Mouse (Mus musculus) lung, postnatal 25 days (tissue): ENCODE measurements around the gene Rhbdl2.

Experiments
- DNase-seq: peaks from one replicate; pipeline ENCODE4 v3.0.0; 2022; ENCODE audit warnings: low spot score

Gene Rhbdl2

DNA sequence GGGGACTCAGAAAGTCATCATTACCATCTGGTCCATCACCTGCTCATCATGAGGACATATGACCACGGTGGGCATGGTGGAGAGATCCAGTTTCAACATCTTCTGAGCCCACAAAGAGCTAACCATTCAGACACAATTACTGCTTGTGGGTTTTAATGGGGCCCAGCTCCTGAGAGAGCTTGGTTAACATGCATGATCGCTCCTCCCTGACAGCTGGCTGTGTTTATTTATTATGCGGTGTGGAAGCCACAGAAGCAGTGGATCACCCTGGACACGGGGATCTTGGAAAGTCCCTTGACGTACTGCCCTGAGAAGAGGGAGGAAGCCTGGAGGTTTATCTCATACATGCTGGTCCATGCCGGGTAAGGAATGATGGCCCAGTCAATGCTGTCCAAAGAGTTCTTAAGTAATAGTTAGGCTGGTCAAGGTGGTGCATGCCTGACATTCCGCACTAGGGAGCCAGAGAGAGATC, 26.4 kb downstream of the Rhbdl2 start:
- no peak for DNase-seq

DNA sequence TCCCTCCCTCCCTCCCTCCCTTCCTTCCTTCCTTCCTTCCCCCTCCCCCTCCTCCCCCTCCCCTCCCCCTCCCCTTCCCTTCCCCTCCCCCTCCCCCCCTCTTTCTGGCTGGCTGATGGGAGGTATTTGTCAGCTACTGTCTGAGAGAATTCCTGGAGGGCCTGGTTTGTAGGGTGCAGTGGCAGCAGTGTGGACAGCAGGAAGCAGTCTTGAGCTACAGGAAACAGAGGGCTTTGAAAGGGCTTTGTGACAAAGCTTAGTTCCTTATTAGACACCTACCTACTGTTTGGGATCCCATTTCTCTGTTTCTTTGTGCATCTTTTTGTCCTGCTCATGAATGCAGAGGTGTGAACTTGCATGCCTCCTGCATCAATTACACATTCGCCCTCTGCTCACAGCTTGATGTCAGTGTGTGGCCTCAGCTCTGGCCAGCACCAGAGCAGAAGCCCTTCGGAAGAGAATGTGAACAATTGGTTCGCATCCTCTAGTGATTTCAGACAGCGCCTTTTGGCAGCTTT, 31.5 kb downstream of the Rhbdl2 start:
- peak; percentile 22 for DNase-seq

DNA sequence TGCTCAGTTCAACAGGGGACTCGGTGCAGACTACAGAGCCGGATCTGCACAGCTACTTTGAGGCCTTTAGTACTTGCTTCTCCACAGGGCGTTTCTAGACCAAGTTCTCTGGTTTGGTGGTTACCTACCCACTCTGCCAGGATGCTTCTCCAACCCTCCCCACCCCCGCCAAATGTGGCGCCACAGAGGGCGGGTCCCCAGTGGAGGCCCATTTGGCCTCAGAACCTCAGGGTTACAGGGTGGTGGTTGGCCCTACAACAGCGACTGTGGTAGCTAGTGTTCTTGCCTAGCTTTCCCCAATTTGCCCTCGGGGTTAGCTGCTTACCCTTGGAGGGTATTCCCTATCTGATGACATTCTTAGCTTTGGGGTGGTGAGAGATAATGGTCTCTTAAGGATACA, 54.5 kb downstream of the Rhbdl2 start:
- DNase-seq, result no peak

DNA sequence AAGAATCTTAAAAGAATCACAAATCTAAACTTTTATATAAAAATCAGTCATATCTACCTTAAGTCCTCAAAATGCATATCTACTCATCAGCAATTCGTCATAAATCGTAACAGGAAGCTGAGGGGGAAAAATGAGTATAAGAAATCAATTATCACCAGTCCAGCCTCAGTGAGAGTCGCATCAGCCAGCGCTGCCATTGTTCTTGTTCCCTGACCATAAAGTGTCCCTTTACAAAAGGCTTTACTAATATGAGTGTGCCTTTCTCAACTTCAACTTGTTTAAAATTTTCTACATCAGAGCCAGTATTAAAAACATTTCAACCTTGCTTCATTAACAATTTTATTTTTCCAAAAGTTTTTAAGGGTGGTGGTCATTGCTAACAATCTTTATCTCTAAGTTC, 69.2 kb downstream of the Rhbdl2 start:
- no peak for DNase-seq

- no peak for DNase-seq
These were observed 70.4 kb downstream of the Rhbdl2 start for GRCm38 (mm10) chr4:123858090-123858489.

GRCm38 (mm10) chr4:123859379-123859778, 71.7 kb downstream of the Rhbdl2 start, which contains the start of gene 4933427I04Rik:
TSS of gene 4933427I04Rik (plus strand) at chr4:123859679.
- no peak for DNase-seq

DNA sequence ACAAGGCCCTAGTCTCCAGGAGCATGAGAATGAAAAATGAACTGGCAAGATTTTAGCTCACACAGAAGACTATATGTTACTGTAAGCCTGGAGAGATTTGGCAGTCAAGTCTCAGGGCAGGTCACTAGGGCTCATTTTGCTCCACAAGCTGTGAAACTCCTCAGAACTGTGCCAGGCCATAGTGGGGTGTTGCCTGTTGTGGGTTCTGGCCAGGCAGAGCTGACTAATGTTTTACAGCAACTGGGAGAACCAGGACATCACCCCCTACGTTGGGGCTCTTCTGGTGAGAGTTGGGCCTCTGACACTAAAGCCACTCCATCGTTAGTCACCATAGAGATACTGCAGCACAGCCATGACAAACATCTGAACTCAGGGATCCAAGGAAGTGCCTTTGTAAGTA, 72.1 kb downstream of the Rhbdl2 start:
- DNase-seq, result no peak

DNA sequence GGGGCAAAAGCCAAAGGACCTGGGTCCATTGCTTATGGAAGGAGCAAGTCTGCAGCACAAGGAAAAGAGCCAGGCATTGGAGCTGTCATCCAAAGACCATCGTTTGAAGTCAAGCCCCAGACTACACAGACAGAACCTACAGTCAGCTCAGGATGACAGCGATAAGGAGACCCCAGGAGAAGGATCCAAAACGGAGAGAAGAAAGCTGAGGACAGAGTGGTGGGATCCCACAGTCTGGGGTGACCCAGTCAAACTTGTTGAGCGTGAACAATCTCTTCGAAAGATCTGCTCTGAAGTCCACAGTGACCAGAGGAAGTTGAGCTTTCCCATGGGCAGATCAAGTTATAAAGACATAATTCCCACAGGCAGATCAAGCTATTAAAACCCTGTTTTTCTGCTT, 72.9 kb downstream of the Rhbdl2 start:
- no peak for DNase-seq
